Mouse (Mus musculus): Measurements from ENCODE around the gene Meiob. TPM values are rescaled to one million over a fixed set of nuclear protein-coding genes. Genes with fewer than 3 reads are reported as not detected.

Meiob gene
- not detected for total RNA-seq (2021)
- long read RNA-seq = 0 reads

GRCm38 (mm10) chr17:24803952-24804951 is at the start of gene Meiob:
Gene Meiob, plus strand, starts transcription at chr17:24804289.
- DNase-seq (ENCODE audit: low spot score in 2 of 2) = peak; percentile 1 to 18

GRCm38 (mm10) chr17:24757394-24757793 is 46.7 kb upstream of the Meiob start:
- DNase-seq (ENCODE audit: low spot score in 2 of 2) = no peak

- no peak for DNase-seq (ENCODE audit: low spot score in 2 of 2)
Measured at GRCm38 (mm10) chr17:24761121-24761520, 43.0 kb upstream of the Meiob start.

- DNase-seq (ENCODE audit: low spot score in 2 of 2) = no peak
Measured at GRCm38 (mm10) chr17:24765016-24765905, 38.8 kb upstream of the Meiob start.

- DNase-seq (ENCODE audit: low spot score in 2 of 2) = no peak
Measured at GRCm38 (mm10) chr17:24766266-24766875, 37.7 kb upstream of the Meiob start.

- no peak for DNase-seq (ENCODE audit: low spot score in 2 of 2)
Measured at GRCm38 (mm10) chr17:24769146-24769545, 34.9 kb upstream of the Meiob start.

- no peak for DNase-seq (ENCODE audit: low spot score in 2 of 2)
Measured at GRCm38 (mm10) chr17:24773241-24773640, 30.8 kb upstream of the Meiob start.

GRCm38 (mm10) chr17:24775173-24775572 is 28.9 kb upstream of the Meiob start:
- no peak for DNase-seq (ENCODE audit: low spot score in 2 of 2)

- DNase-seq (ENCODE audit: low spot score in 2 of 2) = no peak
Measured at GRCm38 (mm10) chr17:24777073-24777472, 27.0 kb upstream of the Meiob start.

GRCm38 (mm10) chr17:24780821-24781220 is 23.3 kb upstream of the Meiob start:
- DNase-seq (ENCODE audit: low spot score in 2 of 2) = no peak

- no peak for DNase-seq (ENCODE audit: low spot score in 2 of 2)
Measured at GRCm38 (mm10) chr17:24792190-24792589, 11.9 kb upstream of the Meiob start.

- DNase-seq (ENCODE audit: low spot score in 2 of 2) = no peak
Measured at GRCm38 (mm10) chr17:24794791-24795190, 9.3 kb upstream of the Meiob start.

GRCm38 (mm10) chr17:24796969-24797368 is 7.1 kb upstream of the Meiob start:
- DNase-seq (ENCODE audit: low spot score in 2 of 2) = no peak

- no peak for DNase-seq (ENCODE audit: low spot score in 2 of 2)
Measured at GRCm38 (mm10) chr17:24798229-24798628, 5.9 kb upstream of the Meiob start.

- no peak for DNase-seq (ENCODE audit: low spot score in 2 of 2)
Measured at GRCm38 (mm10) chr17:24799476-24799875, 4.6 kb upstream of the Meiob start.

GRCm38 (mm10) chr17:24800524-24800923 is 3.6 kb upstream of the Meiob start:
- no peak for DNase-seq (ENCODE audit: low spot score in 2 of 2)

GRCm38 (mm10) chr17:24811211-24811610 is 7.1 kb downstream of the Meiob start:
- no peak for DNase-seq (ENCODE audit: low spot score in 2 of 2)

- no peak for DNase-seq (ENCODE audit: low spot score in 2 of 2)
Measured at GRCm38 (mm10) chr17:24812215-24812614, 8.1 kb downstream of the Meiob start.

- no peak for DNase-seq (ENCODE audit: low spot score in 2 of 2)
Measured at GRCm38 (mm10) chr17:24815256-24815655, 11.2 kb downstream of the Meiob start.

GRCm38 (mm10) chr17:24817503-24817902 is 13.4 kb downstream of the Meiob start:
- DNase-seq (ENCODE audit: low spot score in 2 of 2) = no peak

GRCm38 (mm10) chr17:24818172-24818571 is 14.1 kb downstream of the Meiob start:
- no peak for DNase-seq (ENCODE audit: low spot score in 2 of 2)
